Mouse (Mus musculus): ENCODE data around the gene Gm17428. TPM values are rescaled to one million over a fixed set of nuclear protein-coding genes. Genes with fewer than 3 reads are reported as not detected.
"Not testable (repeated sequence)": the region's sequence is repeated elsewhere in the genome, so short reads cannot be mapped to it uniquely, and the experiment has no call there.

The Gm17428 gene
- total RNA-seq (2021) (not detected), polyA plus RNA-seq (2012; rRNA removed) (not detected in 2 replicates)
- long read RNA-seq = 0 reads

DNA sequence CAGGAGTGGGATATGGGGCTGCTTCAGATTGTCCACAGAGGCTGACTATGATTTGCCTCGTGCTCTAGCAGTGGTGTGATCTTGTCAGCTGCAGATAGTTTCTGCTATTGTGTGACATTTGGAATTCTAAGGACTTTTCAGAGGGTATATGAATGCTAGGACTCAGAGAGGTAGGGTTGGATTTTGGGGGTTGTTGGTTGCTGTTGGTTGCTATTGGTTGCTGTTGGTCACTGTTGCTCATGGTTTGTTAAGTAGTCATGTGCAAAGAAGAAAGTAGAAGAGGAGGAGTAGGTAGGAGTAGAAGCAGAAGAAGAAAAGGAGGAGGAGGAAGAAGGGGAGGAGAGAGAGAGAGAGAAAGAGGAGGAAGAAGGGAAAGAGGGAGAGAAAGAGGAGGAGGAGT, at the start of gene Gm17428:
Gene Gm17428 (plus strand): TSS at position 301 of the 400 bp plus-strand sequence.
- DNase-seq = no peak

DNA sequence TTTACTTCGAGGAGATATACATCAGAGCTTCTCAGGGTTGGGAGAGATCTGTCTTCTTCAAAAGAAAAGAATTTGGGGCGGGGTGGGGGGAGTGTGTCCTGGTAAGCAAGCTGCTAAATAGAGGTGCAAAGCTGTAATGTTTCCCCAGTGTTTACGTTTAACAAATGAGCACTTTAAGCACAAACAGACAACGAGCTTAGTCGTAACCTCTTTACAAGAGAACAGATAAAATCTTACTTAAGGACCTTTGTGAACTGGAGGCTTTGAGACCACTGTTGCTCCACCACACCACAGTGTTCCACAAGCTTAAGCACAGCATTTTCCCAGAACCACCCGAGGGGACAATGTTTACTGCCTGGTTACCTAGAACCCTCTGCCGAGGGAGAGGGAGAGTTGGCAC, 49.4 kb upstream of the Gm17428 start:
- DNase-seq = no peak

DNA sequence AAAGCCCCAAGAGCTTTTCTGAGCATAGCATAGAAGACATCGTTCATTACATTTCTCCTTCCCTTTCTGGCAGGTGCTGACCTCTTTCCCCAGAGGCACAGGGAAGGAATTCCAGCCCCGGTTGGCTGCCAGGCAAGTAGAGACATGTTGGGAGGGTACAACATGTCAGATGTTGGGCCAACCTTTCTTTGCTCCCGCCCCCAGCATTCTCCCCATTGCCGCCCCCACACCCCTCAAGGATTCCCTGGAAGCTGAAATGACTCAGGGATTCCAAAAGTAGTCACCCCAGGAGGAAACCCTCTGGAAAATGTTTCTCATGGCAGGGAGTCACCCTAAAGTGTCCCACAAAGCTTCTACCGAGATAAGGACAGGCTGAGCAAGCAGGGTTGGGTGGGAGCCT, 46.9 kb upstream of the Gm17428 start:
- DNase-seq = no peak

DNA sequence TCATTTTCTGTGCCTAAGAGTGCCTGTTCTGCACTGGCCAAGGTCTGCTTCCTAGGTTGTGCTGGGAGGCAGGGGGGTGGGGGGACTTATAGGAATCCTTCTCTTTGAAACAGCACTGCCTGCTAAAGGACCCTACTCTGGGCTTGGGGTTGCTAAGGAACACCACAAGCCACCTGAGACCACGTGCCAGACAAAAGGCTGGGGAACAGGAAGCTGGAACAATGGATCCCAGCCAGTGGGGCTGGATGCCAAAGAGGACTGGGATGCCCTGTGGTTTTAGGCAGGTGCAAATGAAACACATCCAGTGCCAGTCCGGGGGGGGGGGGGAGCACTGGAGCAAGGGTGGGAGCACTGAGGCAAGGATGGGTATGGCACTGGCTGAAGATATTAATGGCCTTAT, 46.3 kb upstream of the Gm17428 start:
- no peak for DNase-seq

DNA sequence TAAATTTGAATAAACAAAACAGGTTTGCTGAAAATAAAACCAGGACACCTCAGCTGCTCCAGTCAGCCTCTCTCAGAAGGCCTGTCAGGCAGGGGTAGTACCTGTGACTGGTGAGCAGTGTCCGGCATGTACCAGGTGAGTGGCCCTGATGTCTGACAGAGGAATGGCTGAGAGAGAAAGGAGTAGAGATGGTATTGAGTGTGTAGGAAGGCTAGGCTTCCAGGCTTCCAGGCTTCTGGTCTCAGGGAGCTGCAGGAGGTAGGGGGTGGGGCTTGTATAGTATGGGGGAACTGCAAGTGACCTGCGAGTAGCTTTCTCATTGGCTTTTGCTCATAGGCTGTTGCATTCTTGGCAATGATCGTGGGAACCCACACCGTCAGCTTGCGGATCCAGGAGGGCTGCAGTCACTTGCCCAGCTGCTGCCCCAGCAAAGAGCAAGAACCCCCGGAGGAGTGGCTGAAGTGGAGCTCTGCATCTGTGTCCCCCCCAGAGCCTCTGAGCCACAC, 44.0 kb upstream of the Gm17428 start, which contains the start of gene Il25:
Gene Il25 (plus strand): TSS at position 51 of the 506 bp plus-strand sequence.
- DNase-seq = no peak

DNA sequence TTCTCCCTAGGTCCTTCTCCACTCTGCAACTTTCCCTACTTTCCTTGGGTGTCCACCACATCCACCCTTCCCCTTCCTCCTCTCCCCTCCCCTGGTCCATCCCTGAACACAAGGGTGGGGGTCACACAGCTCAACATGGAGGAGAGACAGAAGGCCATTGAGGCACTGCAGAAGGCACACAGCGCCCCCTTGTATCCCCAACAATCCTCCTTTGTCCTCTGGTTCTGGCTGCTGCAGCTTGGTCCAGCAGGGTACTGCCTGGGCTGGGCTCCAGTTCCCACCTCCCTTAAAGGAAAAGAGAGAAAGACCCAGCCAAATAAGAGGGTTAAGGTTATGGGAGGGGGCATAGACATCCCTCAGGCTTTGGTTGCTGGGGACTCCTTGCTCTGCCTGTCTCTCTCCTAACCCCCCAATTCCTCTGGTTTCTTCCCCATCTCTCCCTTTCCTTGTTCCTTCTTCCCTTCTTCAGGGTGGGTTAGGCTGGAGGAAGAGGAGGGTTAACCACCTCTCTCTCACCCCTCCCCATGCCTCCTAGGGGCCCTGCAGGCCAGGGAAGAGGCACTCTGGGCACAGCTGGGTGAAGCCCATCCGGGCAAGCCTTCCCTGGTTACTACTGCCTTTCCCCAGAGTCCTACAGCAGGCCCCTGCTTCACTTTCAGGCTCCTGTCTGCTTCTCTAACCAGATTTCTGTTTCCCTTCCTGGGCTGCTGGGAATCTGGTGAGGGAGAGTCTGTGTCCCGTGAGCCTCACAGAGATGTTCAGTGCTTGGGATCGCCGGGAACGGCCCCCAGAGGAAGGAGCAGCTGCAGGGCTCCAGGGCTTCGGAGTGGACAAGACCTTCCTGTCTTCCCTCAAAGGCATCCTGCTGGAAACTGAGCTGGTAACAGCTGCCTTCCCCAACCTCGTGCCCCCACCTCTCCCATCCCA, 40.6 kb upstream of the Gm17428 start, which contains the start of gene Cmtm5:
Gene Cmtm5 (plus strand): TSS at position 358 of the 927 bp plus-strand sequence.
- DNase-seq = no peak

DNA sequence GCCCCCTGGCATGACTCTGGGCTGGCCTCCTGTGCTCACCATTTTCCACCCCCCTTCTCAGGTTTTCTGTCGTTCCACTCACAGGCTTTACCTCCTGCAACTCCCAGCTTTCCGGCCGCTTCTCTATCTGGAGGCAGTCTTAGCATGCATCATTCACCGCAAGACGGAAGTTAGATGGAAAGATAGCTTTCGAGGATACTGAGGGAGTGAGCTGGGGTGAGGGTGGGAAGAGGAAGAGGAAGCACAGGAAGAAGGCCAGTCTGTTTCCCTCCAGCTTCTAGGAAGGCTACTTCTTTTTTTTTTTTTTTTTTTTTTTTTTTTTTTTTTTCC, 39.9 kb upstream of the Gm17428 start:
- DNase-seq = no peak

DNA sequence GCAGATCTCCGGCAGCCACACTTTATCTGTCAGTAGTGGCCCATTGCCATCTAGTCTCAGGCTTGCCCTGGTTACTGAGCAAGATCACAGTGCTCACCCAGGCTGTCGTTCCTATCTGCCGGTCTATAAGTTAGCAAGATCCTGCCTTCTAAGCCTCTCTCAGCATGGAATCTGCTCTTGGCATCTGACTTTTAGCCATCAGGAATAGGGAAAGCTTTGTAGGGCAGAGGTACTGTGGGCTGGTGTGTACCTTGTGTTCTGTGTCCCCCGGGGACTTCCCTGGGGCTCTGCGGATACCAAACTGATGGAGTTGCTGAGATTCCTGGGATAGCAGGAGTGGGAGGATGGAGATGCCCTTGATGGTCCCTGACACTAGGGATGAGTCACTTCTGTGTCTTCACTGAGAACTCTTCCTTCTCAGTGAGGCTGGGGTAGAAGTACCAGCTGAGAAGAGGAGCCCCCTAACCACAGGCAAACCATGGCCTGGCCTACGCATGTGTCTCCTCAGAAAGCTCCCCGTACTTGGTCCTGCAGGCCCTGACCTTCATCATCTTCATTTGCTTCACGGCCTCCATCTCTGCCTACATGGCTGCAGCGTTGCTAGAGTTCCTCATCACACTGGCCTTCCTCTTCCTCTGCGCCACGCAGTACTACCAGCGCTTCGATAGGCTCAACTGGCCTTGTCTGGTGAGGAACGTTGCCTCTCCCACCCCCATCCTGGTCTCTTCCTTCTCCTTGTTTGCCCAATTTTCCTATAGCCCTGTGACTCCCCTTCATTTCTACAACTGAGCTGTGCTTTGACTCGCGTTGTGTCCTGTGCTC, 39.2 kb upstream of the Gm17428 start:
- DNase-seq = no peak

DNA sequence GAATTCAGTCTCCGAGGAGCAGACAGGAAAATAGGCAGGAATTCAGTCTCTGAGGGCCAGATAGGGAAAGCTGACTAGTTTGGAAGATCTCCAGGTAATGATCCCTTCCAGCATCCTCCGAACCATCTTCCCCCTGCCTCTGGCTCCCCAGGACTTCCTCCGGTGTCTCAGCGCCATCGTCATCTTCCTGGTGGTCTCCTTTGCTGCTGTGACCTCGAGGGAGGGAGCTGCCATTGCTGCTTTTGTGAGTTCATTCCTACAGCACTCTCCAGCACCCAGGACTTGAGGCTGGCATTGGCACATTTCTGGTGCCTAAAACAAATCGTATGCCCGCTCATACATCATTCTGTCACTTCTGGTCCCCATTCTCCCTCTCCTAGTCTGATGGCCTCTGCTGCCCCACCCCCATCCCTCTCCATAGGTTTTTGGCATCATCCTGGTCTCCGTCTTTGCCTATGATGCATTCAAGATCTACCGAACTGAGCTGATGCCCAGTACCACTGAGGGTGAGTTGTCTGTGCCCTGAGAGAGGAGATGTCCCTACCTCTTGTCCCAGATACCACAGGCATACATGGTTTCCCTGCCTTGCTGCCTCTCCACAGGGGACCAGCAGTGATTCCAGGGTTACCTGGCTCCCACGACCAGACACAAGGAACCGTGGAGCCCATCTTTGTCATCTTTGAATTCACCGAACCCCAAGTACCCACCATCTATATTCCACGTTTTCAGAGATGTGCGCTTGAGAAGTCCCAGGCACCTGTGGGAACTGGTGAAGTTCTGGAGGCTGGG, 38.1 kb upstream of the Gm17428 start:
- DNase-seq = no peak

DNA sequence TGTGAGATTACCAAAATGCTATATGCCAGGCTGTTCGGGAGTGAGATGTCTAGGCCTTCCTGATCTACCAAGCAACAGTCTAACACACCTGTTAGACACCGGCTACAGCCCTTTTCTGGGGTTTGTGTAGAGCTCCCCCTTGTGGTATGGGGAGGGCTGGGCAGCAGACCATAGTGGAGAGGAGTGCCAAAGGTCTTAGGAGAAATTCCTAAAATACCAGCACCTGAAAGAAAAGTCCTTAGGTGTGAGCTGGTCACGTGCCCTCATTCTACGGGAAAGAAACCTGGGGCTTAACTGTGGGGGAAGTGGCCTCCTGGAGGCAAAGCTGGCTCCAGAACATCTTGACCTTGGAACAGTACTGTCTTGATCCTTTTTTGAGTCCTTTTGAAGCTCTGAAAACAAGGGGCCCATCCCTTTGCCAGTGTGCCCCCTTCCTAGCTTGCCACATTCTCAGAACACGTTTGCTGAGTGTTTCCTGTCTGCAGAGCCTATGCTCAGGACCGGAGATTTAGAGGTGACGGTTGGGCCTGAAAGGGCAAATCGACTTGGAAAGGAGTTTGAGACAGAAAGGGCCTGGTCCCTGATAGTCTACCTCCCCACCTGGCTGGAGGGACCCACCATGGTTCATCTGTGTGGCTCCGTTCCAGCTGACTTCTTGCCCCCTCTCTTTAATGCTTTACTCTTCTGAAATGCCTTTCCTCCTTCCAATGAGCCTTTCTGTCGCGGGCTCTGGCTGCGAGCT, 37.1 kb upstream of the Gm17428 start:
- peak; percentile 66 for DNase-seq

DNA sequence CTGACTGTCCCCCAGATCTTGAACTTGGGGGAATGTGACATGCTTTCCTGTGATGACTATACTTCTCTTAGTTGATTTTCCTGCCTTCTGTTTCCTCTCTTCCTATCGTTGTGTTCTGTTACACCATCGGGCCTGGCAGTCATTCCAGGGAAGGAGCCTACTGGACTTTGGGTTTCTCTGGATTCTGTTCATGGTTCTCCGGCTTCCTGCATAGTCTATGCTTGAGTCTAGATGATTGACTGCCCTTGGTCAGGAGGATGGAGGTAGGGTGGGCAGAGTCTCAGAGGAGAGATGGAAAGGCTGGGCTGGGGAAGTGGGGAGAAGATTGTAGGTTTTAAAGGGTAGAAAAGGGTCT, 36.6 kb upstream of the Gm17428 start:
- DNase-seq = no peak

DNA sequence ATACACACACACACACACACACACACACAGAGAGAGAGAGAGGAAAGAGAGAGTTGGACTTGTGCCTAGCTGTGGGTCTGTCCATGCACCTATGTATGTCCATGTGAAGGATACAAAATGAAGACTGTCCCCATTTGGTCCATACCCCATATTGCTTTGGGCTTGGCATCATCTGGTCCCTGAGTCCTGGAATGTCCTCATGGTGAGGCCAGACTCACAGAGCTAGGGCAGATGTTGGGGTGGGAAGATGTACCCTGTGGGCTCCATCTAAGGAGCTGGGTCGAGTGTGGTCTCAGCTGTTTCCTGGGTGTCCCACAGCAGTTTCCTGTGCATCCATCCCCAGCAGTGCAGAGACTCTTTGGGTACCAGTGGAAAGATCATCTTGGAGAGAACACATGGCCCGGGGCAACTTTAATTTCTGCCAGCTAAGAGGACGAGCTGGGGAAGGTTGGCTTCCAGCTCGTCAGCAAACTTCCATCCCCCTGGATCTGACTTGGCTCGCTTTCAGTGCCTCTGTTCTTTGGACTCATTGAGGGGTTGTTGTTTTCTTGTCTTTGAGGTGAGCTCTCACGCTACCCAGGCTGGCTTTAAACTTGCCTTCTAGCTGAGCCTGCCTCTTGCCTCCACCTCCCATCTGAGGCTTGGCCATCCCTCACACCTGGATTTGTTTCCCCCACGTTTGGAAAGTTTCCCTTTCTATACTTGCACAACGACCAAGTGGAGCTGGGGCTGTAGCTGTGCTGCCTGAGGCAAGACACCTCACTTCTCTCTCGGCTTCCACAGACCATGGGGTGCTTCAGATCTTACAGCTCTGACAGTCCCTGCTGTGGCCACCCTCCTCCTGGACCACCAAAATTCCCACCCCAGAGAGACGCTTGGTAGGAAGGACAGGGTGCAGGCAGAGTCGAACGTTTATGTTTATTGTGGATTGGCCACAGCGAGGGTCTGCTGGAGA, 35.4 kb upstream of the Gm17428 start:
- no peak for DNase-seq

DNA sequence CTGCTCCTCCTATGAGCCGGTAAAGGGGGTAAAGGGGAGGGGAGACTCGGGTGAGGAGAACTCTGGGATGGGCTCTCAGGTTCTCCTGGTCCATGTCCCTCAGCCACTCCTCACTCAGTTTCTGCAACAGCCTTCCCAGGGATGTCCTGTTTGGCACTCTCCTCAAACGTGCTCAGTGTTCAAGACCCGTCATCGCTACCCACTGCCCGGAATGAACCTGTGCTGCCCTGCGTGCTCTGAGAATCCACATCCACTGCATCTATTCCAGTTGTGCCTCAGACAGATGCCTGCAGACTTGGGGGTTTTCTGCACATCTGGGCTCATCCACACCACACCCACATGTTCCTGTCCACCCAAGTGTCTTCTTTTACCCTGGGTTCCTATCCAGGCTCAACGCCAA, 34.3 kb upstream of the Gm17428 start:
- no peak for DNase-seq

DNA sequence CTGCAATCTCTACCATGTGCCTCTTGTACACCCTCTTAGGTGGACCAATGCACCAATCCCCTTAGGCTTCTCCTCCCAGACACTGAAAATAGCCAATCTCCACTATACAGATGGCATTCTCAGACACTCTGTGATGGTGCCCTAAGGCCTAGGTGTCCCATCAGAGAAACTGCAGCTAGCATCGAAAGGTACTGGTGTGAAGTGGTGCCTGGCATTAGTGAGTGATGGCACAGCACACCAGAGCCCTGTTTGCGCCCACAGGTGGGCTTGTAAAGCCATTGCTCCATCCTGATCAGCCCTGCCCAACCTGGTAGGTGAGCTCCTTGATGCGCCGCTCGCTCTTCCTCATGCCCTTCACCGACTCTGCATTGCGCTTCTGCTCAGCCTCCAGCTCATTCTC, 32.8 kb upstream of the Gm17428 start:
- no peak for DNase-seq

DNA sequence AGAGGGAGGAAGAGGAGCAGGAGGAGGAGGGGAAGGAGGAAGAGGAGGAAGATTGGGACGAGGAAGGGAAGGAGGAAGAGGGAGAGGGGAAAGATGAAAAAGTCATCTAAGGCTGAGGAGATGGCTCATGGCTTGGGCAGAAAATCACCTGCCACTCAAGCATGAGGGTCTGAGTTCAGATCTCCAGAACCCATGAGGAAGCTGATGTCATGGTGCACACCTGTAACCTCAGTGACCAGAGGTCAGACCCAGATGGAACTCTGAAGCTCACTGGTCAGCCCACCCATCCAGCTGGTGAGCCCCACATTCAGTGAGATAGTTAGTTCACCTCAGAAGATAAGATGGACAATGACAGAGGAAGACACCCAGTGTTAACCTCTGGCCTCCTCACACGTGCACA, 31.8 kb upstream of the Gm17428 start:
- DNase-seq = no peak

DNA sequence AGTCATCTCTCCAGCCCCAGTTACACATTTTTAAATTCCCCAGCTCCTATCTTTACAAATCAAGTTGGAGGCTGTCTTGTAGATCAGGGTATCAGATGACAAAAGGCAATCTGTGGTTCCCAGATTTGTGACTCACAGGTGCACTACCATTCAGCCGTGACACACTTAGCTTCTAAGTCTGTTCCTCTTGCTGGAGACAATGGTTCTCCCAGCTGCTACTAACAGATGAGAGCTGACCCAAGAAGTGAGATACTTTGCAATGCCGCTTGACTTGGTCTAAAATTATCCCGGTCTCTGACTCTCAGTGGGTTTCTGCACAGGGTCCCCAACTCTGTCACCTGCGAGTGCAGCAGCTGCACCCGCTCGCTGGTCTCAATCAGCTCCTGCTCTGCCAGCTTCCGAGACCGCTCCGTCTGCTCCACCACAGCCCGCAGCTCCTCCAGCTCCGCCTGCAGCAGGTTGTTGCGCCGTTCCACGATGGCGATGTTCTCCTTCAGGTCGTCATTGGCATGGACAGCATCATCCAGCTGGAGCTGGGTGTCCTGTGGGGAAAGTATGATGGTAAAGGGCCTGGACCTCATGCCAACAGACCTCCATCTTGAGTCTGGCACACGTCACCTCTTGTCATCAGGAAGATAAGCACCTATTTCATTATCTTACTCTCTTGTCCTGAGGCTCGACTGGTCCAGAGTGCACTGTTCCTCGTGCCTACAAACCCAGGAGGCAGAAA, 30.6 kb upstream of the Gm17428 start:
- no peak for DNase-seq

DNA sequence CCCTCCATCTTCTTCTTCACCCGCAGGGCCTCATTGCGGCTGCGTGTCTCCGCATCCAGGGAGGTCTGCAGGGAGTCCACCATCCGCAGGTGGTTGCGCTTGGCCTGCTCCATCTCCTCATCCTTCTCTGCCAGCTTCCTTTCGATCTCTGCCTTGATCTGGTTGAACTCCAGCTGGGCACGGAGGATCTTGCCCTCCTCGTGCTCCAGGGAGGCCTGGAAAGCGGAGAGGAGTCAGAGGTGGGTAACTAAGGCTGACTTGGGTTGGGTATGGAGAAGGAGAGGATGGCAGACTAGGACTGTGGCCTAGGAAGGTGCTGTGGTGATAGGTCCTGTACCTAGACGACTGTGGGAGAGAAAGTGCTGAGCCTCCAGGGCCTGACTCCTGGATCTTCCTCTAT, 29.7 kb upstream of the Gm17428 start:
- not testable (repeated sequence) for DNase-seq

DNA sequence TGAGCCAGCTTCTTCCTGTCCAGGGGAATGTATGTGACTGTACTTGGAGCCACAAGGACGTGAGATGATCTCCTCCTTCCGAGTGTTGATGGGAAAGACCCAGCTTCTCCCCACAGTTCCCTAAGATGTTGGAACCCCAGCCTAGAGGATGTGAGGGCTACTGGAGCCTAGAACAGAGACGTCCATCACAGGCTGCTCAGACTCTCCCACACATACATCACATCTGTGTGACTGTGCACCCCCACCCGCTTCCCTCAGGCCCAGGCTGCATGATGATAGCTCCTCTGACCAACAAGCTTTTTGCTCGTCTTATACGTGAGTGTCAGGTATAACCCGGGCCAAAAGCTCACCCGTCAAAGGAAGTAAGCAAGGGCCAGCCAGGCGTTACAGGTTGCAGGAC, 28.0 kb upstream of the Gm17428 start:
- DNase-seq = no peak

DNA sequence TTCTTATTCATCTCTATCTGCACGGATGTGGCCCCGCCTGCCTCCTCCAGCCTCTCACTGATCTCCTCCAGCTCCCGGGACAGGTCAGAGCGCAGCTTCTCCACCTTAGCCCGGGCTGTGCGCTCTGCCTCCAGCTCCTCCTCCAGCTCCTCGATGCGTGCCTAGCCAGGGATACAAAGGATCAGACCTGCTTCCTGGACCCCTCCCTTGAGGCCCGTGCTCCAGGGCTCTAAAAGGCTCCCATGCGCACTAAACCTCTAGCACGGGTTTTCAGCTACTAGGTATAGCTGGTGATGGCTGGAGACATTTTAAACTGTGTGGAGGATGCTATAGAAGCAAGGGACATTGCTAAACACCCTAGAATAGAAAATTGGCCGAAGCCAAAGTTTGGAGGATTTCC, 26.2 kb upstream of the Gm17428 start:
- no peak for DNase-seq

All from adrenal gland, adult 2 months (tissue).